Mouse (Mus musculus) erythroblast, embryonic 14.5 days (primary cell): ENCODE measurements at regions not wholly inside any gene's neighbourhood (a gene's known extent, or its start where the extent isn't known, plus 50 kb on each side); places are given as distances from the start of the nearest gene placed in this dataset.

ENCODE experiments used
- GATA1 ChIP-seq: IDR thresholded peaks from 2 replicates; pipeline ENCODE4 v1.6.1; 2012; ENCODE audit warnings: low read length, inconsistent platforms, mixed read lengths
- TAL1 ChIP-seq: IDR thresholded peaks from 3 replicates; pipeline ENCODE4 v1.6.1; 2012; ENCODE audit warnings: low read length, inconsistent platforms, mixed read lengths

- no peak for TF ChIP-seq TAL1
- no peak for TF ChIP-seq GATA1
Observed at GRCm38 (mm10) chrX:11983276-11983675, 176.9 kb downstream of the Bcor start.
